Mouse (Mus musculus): ENCODE results near the gene Bgn. TPM values are rescaled to one million over a fixed set of nuclear protein-coding genes. Genes with fewer than 3 reads are reported as not detected.

The Bgn gene
- polyA plus RNA-seq, 1 experiment from 2014 or later, result 93.4 TPM

- Histone ChIP-seq H3K9ac (ENCODE audit: low read depth, low read length) (no peak overlapping the region), H3K4me1 (replicated peaks; ENCODE audit: insufficient read depth, low read length) (no peaks in the 10 kb centered on the region), H3K9me3 (replicated peaks; ENCODE audit: low read length) (no peaks in the 10 kb centered on the region), H3K4me3 (replicated peaks; ENCODE audit: low read depth, low read length) (no peak overlapping the region), H3K27me3 (ENCODE audit: insufficient read depth, low read length) (no peaks in the 10 kb centered on the region), H3K36me3 (ENCODE audit: insufficient read depth, low read length) (no peaks in the 10 kb centered on the region), H3K4me2 (ENCODE audit: low read length) (no peak overlapping the region), H3K27ac (no peak overlapping the region)
- no peak for DNase-seq (ENCODE audit: low spot score)
- no peak for TF ChIP-seq CTCF (IDR thresholded peaks at IDR 0.05; ENCODE audit: low read depth)
- 66% methylated on average over 9 of the region's 9 CpGs for WGBS
- no peak for ATAC-seq (replicated peaks; ENCODE audit: low FRiP score, low read depth)
These were observed 41.2 kb downstream of the Bgn start for GRCm38 (mm10) chrX:73524318-73525222.

DNA sequence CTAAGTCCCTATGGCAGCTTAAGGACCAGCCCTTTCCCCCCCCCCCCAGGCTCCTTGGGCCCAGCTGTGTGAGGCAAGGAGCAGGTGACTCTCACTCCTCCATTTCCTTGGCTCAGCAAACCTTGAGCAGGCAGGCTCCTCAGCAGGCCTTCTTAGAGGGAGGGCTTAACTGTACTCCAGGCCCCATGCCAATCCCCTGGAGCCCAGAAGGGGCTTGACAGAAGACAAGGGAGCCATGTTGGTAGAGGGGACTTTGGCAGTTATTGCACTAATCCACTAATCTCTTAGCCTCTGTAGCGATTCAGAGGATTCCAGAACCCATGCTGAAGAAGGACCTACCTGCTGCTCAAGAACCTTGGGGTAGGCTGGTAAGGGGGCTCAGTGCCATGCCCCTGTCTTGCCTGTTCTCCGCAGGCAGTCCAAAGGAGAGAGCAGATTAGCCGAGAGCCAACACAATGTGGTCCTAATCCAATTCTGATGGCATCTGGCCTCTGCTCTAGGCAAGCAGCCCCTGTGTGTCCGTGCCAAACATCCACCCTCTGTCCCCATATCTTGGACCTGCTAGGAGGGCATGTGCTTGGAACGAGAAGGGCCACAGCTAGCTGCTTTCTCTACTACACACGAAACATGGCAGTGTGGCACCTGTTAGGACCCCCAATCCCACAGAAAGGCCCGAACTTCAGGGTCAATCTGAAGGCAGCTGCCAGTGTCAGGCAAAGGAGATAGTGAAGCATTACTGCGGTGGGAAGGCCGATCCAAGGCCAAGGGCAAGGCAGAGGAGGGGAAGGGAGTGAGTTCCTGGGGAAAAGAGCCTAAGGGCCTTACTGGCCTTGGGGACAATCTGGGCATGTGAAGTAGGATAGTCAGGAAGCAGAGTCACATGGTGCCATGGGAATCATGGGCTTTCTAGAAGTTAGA lies 42.1 kb downstream of the Bgn start:
- Histone ChIP-seq H3K9me3 (replicated peaks; ENCODE audit: low read length) (no peaks in the 10 kb centered on the region), H3K27ac (no peak overlapping the region), H3K4me2 (ENCODE audit: low read length) (no peak overlapping the region), H3K4me1 (replicated peaks; ENCODE audit: insufficient read depth, low read length) (no peaks in the 10 kb centered on the region), H3K9ac (ENCODE audit: low read depth, low read length) (no peak overlapping the region), H3K36me3 (ENCODE audit: insufficient read depth, low read length) (no peaks in the 10 kb centered on the region), H3K27me3 (ENCODE audit: insufficient read depth, low read length) (no peaks in the 10 kb centered on the region), H3K4me3 (replicated peaks; ENCODE audit: low read depth, low read length) (no peak overlapping the region)
- WGBS, result 82% methylated on average over 9 of the region's 9 CpGs
- TF ChIP-seq CTCF (IDR thresholded peaks at IDR 0.05; ENCODE audit: low read depth), result no peak
- no peak for DNase-seq (ENCODE audit: low spot score)
- ATAC-seq (replicated peaks; ENCODE audit: low FRiP score, low read depth), result no peak

- Histone ChIP-seq H3K9me3 (replicated peaks; ENCODE audit: low read length) (no peaks in the 10 kb centered on the region), H3K9ac (ENCODE audit: low read depth, low read length) (no peak overlapping the region), H3K4me3 (replicated peaks; ENCODE audit: low read depth, low read length) (no peak overlapping the region), H3K27ac (no peak overlapping the region), H3K4me2 (ENCODE audit: low read length) (no peak overlapping the region), H3K27me3 (ENCODE audit: insufficient read depth, low read length) (no peaks in the 10 kb centered on the region), H3K4me1 (replicated peaks; ENCODE audit: insufficient read depth, low read length) (no peaks in the 10 kb centered on the region), H3K36me3 (ENCODE audit: insufficient read depth, low read length) (no peaks in the 10 kb centered on the region)
- WGBS, result 42% methylated on average over 3 of the region's 3 CpGs
- TF ChIP-seq CTCF (IDR thresholded peaks at IDR 0.05; ENCODE audit: low read depth), result peak; percentile 44
- ATAC-seq (replicated peaks; ENCODE audit: low FRiP score, low read depth) (no peak), DNase-seq (ENCODE audit: low spot score) (peak; percentile 12)
These were observed 43.0 kb downstream of the Bgn start for GRCm38 (mm10) chrX:73526410-73526887.

GRCm38 (mm10) chrX:73537875-73538274 lies 54.5 kb downstream of the Bgn start:
- TF ChIP-seq CTCF (IDR thresholded peaks at IDR 0.05; ENCODE audit: low read depth), result no peak
- H3K36me3 ChIP-seq (ENCODE audit: insufficient read depth, low read length), result no peaks in the 10 kb centered on the region

DNA sequence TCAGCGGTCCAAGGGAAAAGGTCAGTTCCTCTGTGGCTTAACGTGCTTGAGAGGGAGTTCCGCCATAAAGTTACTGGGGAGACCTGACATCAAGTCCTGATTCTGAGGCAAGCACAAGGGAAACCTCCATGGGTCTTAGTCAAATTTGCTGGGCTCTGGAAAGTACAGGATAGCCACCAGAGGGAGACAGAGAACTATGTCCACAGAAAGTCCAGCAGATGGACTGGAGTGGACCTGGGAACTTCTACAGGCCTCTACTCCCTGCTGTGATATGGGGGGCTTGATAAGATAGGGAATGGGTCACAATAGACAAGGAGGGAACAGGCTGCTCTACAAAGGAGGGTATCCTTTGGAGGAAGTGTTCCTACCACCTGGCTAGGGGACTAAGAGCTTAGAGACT lies 59.9 kb downstream of the Bgn start:
- DNase-seq (ENCODE audit: low spot score), result peak; percentile 20
- WGBS, result 55% methylated on average over 3 of the region's 3 CpGs
- H3K27me3 ChIP-seq (ENCODE audit: insufficient read depth, low read length), result no peaks in the 10 kb centered on the region

More at GRCm38 (mm10) chrX:73537875-73538274, 54.5 kb downstream of the Bgn start:
- H3K9me3 ChIP-seq (replicated peaks; ENCODE audit: low read length), result no peaks in the 10 kb centered on the region
- H3K27ac ChIP-seq, result no peak overlapping the region
- no peak overlapping the region for H3K4me2 ChIP-seq (ENCODE audit: low read length)
- H3K9ac ChIP-seq (ENCODE audit: low read depth, low read length), result no peak overlapping the region
- H3K27me3 ChIP-seq (ENCODE audit: insufficient read depth, low read length), result no peaks in the 10 kb centered on the region
- DNase-seq (ENCODE audit: low spot score) (no peak), ATAC-seq (replicated peaks; ENCODE audit: low FRiP score, low read depth) (no peak)
- no peaks in the 10 kb centered on the region for H3K4me1 ChIP-seq (replicated peaks; ENCODE audit: insufficient read depth, low read length)
- H3K4me3 ChIP-seq (replicated peaks; ENCODE audit: low read depth, low read length), result no peak overlapping the region
- 83% methylated on average over 7 of the region's 7 CpGs for WGBS

More for the DNA sequence above, 59.9 kb downstream of the Bgn start:
- Histone ChIP-seq H3K27ac (no peak overlapping the region), H3K4me2 (ENCODE audit: low read length) (no peak overlapping the region), H3K36me3 (ENCODE audit: insufficient read depth, low read length) (no peaks in the 10 kb centered on the region), H3K9ac (ENCODE audit: low read depth, low read length) (no peak overlapping the region), H3K4me3 (replicated peaks; ENCODE audit: low read depth, low read length) (no peak overlapping the region), H3K4me1 (replicated peaks; ENCODE audit: insufficient read depth, low read length) (no peaks in the 10 kb centered on the region), H3K9me3 (replicated peaks; ENCODE audit: low read length) (no peaks in the 10 kb centered on the region)
- TF ChIP-seq CTCF (IDR thresholded peaks at IDR 0.05; ENCODE audit: low read depth), result peak; percentile 71
- ATAC-seq (replicated peaks; ENCODE audit: low FRiP score, low read depth), result no peak

Other genes with a start within 250 kb of the Bgn start
- gene Xlr4c, start 240.5 kb upstream of the Bgn start, polyA plus RNA-seq (2015; fragmentation: Nextera tagmentation; extraction: Ambion mirVana), result 0.14 TPM in 1 of 2 replicates, not detected in the other
- 0.09 TPM in 1 of 2 replicates, not detected in the other for gene Xlr3c, start 218.2 kb upstream of the Bgn start, polyA plus RNA-seq (2015; fragmentation: Nextera tagmentation; extraction: Ambion mirVana)
- gene Xlr5a, start 190.6 kb upstream of the Bgn start, polyA plus RNA-seq (2015; fragmentation: Nextera tagmentation; extraction: Ambion mirVana), result 0.16 TPM in 1 of 2 replicates, not detected in the other
- 0.20 TPM in 1 of 2 replicates, not detected in the other for gene Xlr5c, start 190.6 kb upstream of the Bgn start, polyA plus RNA-seq (2015; fragmentation: Nextera tagmentation; extraction: Ambion mirVana)
- not detected in 2 replicates for gene Gm45015, start 146.8 kb upstream of the Bgn start, polyA plus RNA-seq (2015; fragmentation: Nextera tagmentation; extraction: Ambion mirVana)
- 5.4 and 6.0 TPM in 2 replicates for gene Zfp275, start 141.0 kb upstream of the Bgn start, polyA plus RNA-seq (2015; fragmentation: Nextera tagmentation; extraction: Ambion mirVana)
- gene Gm18336, start 84.9 kb upstream of the Bgn start, polyA plus RNA-seq (2015; fragmentation: Nextera tagmentation; extraction: Ambion mirVana), result not detected in 2 replicates
- 0.04 and 0.05 TPM in 2 replicates for gene Zfp92, start 72.5 kb upstream of the Bgn start, polyA plus RNA-seq (2015; fragmentation: Nextera tagmentation; extraction: Ambion mirVana)
- gene Trex2, start 48.3 kb upstream of the Bgn start, polyA plus RNA-seq (2015; fragmentation: Nextera tagmentation; extraction: Ambion mirVana), result 0.12 and 0.18 TPM in 2 replicates
- 40.3 and 49.3 TPM in 2 replicates for gene Haus7, start 24.6 kb upstream of the Bgn start, polyA plus RNA-seq (2015; fragmentation: Nextera tagmentation; extraction: Ambion mirVana)
- 0.11 and 0.22 TPM in 2 replicates for gene Atp2b3, start 19.5 kb downstream of the Bgn start, polyA plus RNA-seq (2015; fragmentation: Nextera tagmentation; extraction: Ambion mirVana)
- gene Dusp9, start 155.8 kb downstream of the Bgn start, polyA plus RNA-seq (2015; fragmentation: Nextera tagmentation; extraction: Ambion mirVana), result 23.5 and 25.0 TPM in 2 replicates
- gene Pnck, start 176.5 kb downstream of the Bgn start, polyA plus RNA-seq (2015; fragmentation: Nextera tagmentation; extraction: Ambion mirVana), result 15.7 and 18.7 TPM in 2 replicates
- 12.0 and 12.2 TPM in 2 replicates for gene Slc6a8, start 189.5 kb downstream of the Bgn start, polyA plus RNA-seq (2015; fragmentation: Nextera tagmentation; extraction: Ambion mirVana)
- 285 and 288 TPM in 2 replicates for gene Bcap31, start 232.6 kb downstream of the Bgn start, polyA plus RNA-seq (2015; fragmentation: Nextera tagmentation; extraction: Ambion mirVana)
- 12.3 and 14.1 TPM in 2 replicates for gene Abcd1, start 233.0 kb downstream of the Bgn start, polyA plus RNA-seq (2015; fragmentation: Nextera tagmentation; extraction: Ambion mirVana)